Mouse (Mus musculus): ENCODE measurements around the gene Gimap7. TPM values are rescaled to one million over a fixed set of nuclear protein-coding genes. Genes with fewer than 3 reads are reported as not detected.

Gimap7 gene
- polyA plus RNA-seq, 1 experiment from 2014 or later = 0.23 TPM

DNA sequence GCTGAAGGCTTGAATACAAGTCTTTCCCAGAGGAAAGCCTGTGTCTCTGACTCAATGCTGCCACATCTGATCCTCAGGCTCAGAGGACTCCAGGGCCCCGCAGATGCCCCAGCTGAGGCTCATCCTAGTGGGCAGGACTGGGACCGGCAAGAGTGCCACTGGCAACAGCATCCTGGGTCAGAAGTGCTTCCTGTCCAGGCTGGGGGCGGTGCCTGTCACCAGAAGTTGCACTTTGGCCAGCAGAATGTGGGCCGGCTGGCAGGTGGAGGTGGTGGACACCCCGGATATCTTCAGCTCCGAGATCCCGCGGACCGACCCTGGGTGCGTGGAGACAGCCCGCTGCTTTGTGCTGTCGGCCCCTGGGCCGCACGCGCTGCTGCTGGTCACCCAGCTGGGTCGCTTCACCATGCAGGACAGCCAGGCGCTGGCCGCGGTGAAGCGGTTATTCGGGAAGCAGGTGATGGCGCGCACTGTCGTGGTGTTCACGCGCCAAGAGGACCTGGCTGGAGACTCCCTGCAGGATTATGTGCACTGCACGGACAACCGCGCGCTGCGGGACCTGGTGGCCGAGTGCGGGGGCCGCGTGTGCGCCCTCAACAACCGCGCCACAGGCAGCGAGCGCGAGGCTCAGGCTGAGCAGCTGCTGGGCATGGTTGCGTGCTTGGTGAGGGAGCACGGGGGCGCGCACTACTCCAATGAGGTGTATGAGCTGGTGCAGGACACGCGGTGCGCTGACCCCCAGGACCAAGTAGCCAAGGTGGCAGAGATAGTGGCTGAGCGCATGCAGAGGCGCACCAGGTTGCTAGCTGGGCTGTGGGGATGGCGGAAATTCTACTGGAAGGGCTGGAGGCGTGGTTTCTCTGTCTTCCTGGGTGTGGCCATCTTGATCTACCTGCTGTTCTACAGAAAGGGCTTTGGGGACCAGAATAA lies 24.3 kb downstream of the Gimap7 start:
- H3K36me3 ChIP-seq = no peaks in the 10 kb centered on the region
- H3K4me2 ChIP-seq = peak overlapping the region; percentile 70
- 13% methylated on average over 52 of the region's 52 CpGs for WGBS
- H3K4me3 ChIP-seq = peak overlapping the region; percentile 43
- 0 out of 2 replicates have a peak overlapping the region, but pooled peaks have one; percentile 22 for H3K9ac ChIP-seq
- no peak for ATAC-seq (replicated peaks; ENCODE audit: insufficient number of reproducible peaks, insufficient read depth, low FRiP score, low read depth)
- H3K27ac ChIP-seq = no peak overlapping the region
- peaks cover 16% of the 10 kb centered on the region for H3K4me1 ChIP-seq (replicated peaks)
- H3K27me3 ChIP-seq = peaks cover 31% of the 10 kb centered on the region
- H3K9me3 ChIP-seq (replicated peaks) = no peaks in the 10 kb centered on the region

DNA sequence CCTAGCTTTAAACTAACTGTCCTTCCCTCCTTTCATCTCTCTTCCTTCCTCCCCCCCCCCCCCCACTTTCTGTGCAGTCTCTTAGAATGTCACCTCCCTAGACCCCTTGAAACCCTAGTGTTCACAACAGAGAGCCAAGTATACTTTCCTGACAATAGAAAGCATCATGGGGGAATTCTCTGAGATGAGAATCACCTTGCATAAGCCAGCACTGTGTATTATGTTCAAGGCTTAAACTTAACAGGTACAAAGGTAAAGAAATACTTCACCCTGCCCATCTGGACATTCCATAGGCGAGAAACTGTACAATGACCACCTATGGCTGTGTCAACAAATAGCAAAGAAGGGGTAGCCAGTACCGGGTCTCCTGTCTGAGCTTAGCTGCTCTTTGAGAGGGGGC lies 27.1 kb downstream of the Gimap7 start:
- no peak overlapping the region for H3K4me3 ChIP-seq

DNA sequence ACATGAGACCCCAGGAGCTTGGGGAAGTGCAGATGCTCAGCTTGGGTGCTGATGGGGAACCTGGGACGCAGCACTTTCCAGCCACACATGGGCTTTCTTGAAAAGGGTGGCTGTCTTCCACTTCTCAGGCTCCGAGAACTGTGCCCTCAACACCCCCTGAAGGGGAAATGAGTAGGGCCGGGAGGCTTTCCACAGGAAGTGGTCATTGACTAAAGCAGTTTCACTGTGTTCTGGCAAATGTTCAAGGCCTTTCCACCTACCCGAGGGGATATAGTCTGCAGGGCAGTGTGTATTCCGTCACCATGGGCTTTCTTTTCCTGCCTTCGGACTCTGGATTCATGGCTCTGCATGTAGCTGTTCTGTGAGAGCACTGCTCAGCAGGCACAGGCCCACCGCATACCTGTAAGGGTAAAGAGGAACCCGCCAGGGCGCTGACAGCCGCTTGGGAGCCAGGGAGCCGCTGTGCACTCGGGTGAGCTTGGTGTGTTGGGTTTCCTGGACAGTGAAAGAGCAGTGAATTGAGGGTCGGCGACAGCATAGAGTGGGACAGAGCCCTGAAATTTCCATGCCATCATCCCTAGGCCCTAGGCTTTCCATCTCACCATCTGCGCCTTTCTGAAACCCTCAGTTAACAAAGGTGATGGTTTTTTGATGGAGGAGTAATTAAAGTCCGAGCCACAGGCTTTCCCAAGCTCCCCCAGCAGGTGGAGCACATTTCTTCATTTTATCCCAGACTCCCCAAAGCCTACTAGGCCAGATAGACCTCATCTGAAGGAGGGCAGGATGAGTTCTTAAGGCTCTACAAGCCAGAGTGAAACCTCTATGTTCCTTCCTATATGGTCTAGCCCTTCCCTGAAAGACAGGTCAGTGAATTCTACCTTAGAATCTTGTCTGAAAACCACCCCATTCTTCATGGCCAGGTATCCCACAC lies 27.8 kb downstream of the Gimap7 start, which contains the start of gene Gimap5:
Gene Gimap5, plus strand, starts transcription at position 239 of the 931 bp plus-strand sequence.
- 26% methylated on average over 16 of the region's 16 CpGs for WGBS
- H3K36me3 ChIP-seq = no peaks in the 10 kb centered on the region
- H3K4me3 ChIP-seq = peak within 1 kb of the TSS; percentile 34
- H3K4me1 ChIP-seq (replicated peaks) = peaks cover 16% of the 10 kb centered on the region
- H3K9me3 ChIP-seq (replicated peaks) = no peaks in the 10 kb centered on the region
- peak within 1 kb of the TSS; percentile 53 for H3K4me2 ChIP-seq
- peak within 1 kb of the TSS; percentile 82 for H3K27ac ChIP-seq
- peak within 1 kb of the TSS; percentile 40 for H3K9ac ChIP-seq
- peaks cover 29% of the 10 kb centered on the region for H3K27me3 ChIP-seq
- peak; percentile 71 for ATAC-seq (replicated peaks; ENCODE audit: insufficient number of reproducible peaks, insufficient read depth, low FRiP score, low read depth)

More for the DNA sequence above, 27.1 kb downstream of the Gimap7 start:
- H3K9me3 ChIP-seq (replicated peaks) = no peaks in the 10 kb centered on the region
- peaks cover 16% of the 10 kb centered on the region for H3K4me1 ChIP-seq (replicated peaks)
- WGBS = 47% methylated on average over 2 of the region's 2 CpGs
- H3K36me3 ChIP-seq = no peaks in the 10 kb centered on the region
- ATAC-seq (replicated peaks; ENCODE audit: insufficient number of reproducible peaks, insufficient read depth, low FRiP score, low read depth) = no peak
- H3K9ac ChIP-seq = 0 out of 2 replicates have a peak overlapping the region, but pooled peaks have one; percentile 40
- peak overlapping the region; percentile 82 for H3K27ac ChIP-seq
- peak overlapping the region; percentile 53 for H3K4me2 ChIP-seq
- peaks cover 31% of the 10 kb centered on the region for H3K27me3 ChIP-seq

DNA sequence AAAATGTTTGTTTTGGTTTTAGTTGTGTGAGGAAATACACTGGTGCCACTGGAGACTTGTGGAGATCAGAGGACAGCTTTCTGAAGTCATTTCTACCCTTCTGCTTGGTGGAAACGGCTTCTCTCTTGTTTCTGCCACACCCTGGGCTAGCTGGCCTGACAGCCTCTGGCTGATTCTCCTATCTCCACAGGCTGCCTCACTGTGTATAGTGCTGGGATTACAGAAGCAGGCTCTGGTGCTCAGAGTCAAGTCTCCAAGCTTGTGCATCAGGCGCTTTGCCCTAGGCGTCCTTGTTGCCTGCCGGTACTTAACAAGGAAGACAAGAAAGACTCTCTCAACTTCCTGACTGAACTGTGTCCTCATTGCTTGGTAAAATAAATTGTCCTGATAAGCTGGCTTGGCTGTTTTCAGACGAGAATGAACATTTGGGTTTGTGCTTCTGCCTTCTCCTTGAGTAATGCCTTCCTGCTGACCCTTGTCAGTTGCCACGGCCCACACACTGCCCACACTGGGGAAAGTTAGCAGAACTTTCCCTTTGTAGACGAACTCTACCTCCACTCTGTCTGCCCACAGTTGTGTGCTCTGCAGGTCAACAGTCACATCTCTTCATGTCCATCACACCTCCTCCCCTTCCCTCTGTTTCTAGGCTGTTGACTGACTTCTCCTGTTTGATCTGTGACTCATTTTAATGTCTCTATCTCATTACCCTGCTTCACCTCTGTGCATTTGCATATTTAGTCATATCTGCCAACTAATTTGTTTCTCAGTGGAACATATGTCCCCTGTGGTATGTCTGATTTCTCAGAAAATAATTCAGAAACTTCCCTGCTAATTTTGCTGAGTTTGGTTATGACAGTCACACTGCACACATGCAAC lies 28.9 kb downstream of the Gimap7 start:
- Histone ChIP-seq H3K27ac (peak overlapping the region; percentile 82), H3K27me3 (peaks cover 18% of the 10 kb centered on the region), H3K9me3 (replicated peaks) (no peaks in the 10 kb centered on the region), H3K4me2 (peak overlapping the region; percentile 53), H3K4me3 (peak overlapping the region; percentile 34), H3K4me1 (replicated peaks) (peaks cover 12% of the 10 kb centered on the region), H3K9ac (no peak overlapping the region), H3K36me3 (no peaks in the 10 kb centered on the region)
- ATAC-seq (replicated peaks; ENCODE audit: insufficient number of reproducible peaks, insufficient read depth, low FRiP score, low read depth) = no peak
- 36% methylated on average over 7 of the region's 7 CpGs for WGBS

DNA sequence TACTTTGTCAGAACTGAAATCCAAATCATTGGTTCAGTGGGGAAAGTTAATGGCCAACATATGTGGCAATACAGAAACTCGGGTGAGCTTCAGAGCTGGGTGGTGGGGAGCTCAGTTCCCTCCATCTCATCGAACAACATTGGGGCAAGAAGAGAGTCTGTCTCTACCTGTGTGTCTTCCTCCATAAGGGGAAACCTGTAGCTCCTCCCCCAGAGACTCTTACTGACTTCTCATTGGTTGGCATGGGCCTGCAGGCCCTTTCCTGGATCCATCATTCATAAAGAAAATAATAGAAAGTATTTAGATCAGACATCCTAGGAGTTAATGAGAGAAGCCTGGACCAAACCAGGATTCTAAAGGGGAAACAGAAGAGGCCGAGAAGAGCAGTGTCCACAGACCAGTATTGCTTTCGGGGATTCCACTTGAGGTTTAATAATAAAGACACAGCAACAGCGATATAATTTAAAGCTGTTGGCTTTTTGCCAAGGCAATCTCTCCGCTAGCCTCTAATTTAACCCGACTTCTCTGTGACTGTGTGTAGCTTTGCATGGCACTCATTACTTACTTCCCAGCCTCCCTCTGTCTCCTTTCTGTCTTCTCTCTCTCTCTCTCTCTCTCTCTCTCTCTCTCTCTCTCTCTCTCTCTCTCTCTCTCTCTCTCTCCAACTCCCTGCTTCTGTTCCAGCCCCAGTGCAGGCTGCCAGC lies 45.3 kb downstream of the Gimap7 start:
- Histone ChIP-seq H3K9me3 (replicated peaks) (no peaks in the 10 kb centered on the region), H3K36me3 (no peaks in the 10 kb centered on the region), H3K27me3 (no peaks in the 10 kb centered on the region), H3K9ac (no peak overlapping the region), H3K4me2 (no peak overlapping the region), H3K4me3 (no peak overlapping the region), H3K4me1 (replicated peaks) (no peaks in the 10 kb centered on the region), H3K27ac (no peak overlapping the region)
- WGBS = 70% methylated on average over 7 of the region's 7 CpGs
- ATAC-seq (replicated peaks; ENCODE audit: insufficient number of reproducible peaks, insufficient read depth, low FRiP score, low read depth) = no peak

DNA sequence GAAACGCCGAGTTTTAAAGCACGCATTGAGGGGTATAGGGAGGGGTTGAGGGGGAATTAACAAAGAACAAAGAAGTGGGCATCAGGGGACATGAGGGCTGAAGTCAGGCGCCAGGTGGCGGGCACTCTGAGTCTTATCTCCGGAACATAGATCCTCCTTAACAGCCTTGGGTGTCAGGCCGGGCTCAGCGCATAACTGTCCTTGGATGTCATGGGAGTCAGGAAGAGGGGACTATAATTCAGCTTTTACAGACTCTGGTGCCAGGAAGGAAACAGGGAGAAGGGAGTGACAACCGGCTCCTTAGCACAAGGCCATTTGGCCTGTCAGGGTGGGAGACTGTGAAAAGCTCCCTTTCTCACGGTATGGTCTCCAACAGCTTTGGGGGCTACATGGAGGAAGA lies 46.1 kb downstream of the Gimap7 start:
- Histone ChIP-seq H3K9ac (no peak overlapping the region), H3K4me1 (replicated peaks) (no peaks in the 10 kb centered on the region), H3K27ac (no peak overlapping the region), H3K9me3 (replicated peaks) (no peaks in the 10 kb centered on the region), H3K4me3 (no peak overlapping the region), H3K36me3 (no peaks in the 10 kb centered on the region), H3K27me3 (no peaks in the 10 kb centered on the region), H3K4me2 (no peak overlapping the region)
- 88% methylated on average over 10 of the region's 10 CpGs for WGBS
- no peak for ATAC-seq (replicated peaks; ENCODE audit: insufficient number of reproducible peaks, insufficient read depth, low FRiP score, low read depth)

DNA sequence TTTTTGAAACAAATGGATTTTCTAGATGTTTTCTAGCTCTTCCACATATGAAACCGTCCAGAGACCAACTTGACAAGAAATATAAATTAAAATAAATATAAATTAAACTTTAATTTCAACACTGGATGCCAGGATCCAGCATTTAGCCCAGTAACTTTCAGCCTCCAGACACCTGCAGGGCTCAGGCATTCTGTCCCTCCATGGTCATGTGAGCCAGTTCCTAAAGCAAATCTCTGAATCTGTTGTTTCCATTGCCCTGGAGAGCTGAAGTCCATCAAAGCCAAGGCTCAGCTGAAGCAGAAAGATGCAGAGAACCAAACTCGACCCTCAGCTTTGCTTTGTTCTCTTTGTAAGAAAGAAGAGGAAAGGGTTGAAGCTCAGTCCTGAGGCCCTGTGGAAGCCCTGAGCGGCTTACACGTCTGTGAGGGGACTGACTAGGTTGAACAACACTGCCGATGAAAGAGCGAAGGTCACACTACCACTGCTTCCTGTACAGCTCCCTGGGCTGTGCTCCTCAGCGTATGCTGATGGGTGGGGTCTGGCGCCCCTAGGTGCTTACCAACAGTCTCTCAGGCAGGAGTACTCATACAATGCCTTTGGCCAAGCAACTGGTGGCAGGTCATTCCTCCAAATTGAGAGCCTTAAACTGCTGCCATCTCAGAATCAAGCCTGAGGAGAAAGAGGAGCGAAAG lies 49.9 kb downstream of the Gimap7 start:
- Histone ChIP-seq H3K4me1 (replicated peaks) (no peaks in the 10 kb centered on the region), H3K9me3 (replicated peaks) (no peaks in the 10 kb centered on the region), H3K27me3 (no peaks in the 10 kb centered on the region), H3K4me2 (no peak overlapping the region), H3K4me3 (no peak overlapping the region), H3K36me3 (no peaks in the 10 kb centered on the region), H3K9ac (no peak overlapping the region), H3K27ac (no peak overlapping the region)
- 64% methylated on average over 9 of the region's 9 CpGs for WGBS
- no peak for ATAC-seq (replicated peaks; ENCODE audit: insufficient number of reproducible peaks, insufficient read depth, low FRiP score, low read depth)

DNA sequence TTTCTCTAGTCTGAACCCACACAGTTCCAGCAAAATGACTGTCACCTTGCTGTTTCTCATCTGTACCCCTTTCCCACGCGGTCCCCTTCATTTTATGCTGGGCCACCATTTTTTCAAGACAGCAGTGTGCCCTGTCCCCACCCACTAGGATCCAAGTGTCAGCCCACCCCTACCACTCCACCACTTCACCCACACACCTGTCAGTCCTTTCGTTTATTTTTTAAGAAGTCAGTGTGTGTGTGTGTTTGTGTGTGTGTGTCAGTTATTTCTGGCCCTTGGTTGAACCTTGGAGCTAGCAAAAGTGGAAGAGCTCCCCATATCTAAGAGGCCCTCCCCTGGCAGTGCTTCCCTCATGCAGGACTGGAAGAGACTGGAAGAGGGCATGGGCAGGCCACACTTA lies 50.5 kb downstream of the Gimap7 start:
- ATAC-seq (replicated peaks; ENCODE audit: insufficient number of reproducible peaks, insufficient read depth, low FRiP score, low read depth) = no peak
- Histone ChIP-seq H3K27ac (no peak overlapping the region), H3K9me3 (replicated peaks) (no peaks in the 10 kb centered on the region), H3K27me3 (no peaks in the 10 kb centered on the region), H3K4me2 (no peak overlapping the region), H3K4me1 (replicated peaks) (no peaks in the 10 kb centered on the region), H3K4me3 (no peak overlapping the region), H3K9ac (no peak overlapping the region), H3K36me3 (no peaks in the 10 kb centered on the region)
- 72% methylated on average over 3 of the region's 3 CpGs for WGBS

DNA sequence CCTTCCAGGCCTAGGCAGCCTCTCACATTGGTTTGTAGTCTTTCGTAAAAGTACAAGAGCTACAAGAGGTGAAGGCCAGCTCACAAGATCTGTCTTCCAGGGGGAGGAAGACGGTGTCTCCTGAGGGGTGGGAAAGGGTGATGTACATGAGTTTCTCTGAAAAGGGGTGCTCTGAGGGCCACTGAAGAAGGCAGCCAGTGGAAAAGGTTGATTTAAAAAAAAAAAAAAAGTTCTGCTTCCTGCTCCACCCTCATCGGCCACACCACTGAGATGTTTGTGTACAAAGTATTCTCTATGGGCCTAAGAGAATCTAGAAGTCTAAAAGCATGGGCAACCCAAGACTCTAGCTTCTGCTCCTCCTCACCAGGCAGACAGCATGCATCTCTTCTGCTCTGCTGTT lies 52.3 kb downstream of the Gimap7 start, which contains the start of gene Gimap3:
Gene Gimap3, minus strand, starts transcription at position 156 of the 400 bp plus-strand sequence.
- no peaks in the 10 kb centered on the region for H3K36me3 ChIP-seq
- no peak within 1 kb of the TSS for H3K4me2 ChIP-seq
- no peaks in the 10 kb centered on the region for H3K9me3 ChIP-seq (replicated peaks)
- WGBS = 76% methylated on average over 3 of the region's 3 CpGs
- H3K27me3 ChIP-seq = no peaks in the 10 kb centered on the region
- no peak within 1 kb of the TSS for H3K4me3 ChIP-seq
- H3K9ac ChIP-seq = no peak within 1 kb of the TSS
- no peak within 1 kb of the TSS for H3K27ac ChIP-seq
- ATAC-seq (replicated peaks; ENCODE audit: insufficient number of reproducible peaks, insufficient read depth, low FRiP score, low read depth) = no peak
- no peaks in the 10 kb centered on the region for H3K4me1 ChIP-seq (replicated peaks)

DNA sequence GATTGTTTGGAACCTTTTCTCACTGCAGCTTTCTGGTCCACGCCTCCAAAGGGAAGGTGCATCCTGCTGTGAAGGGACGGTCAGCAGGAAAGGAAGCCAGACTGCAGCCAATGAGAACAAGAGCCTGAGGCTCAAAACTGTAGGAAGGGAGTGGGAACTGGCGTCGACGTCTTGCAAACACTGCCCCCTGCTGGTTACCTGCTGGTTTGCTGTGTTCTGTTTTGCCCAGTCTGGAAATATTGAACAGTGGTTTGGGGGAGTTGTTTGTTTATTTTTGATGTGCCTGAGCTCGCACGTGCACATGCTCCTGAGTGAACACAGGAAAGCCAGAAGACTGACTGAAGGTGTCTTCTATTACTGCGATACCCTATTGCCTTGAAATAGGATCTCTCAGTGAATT lies 53.6 kb downstream of the Gimap7 start:
- no peak for ATAC-seq (replicated peaks; ENCODE audit: insufficient number of reproducible peaks, insufficient read depth, low FRiP score, low read depth)
- 5% methylated on average over 8 of the region's 8 CpGs for WGBS

More for the DNA sequence above, 53.6 kb downstream of the Gimap7 start:
- no peaks in the 10 kb centered on the region for H3K4me1 ChIP-seq (replicated peaks)
- no peaks in the 10 kb centered on the region for H3K36me3 ChIP-seq
- H3K4me2 ChIP-seq = no peak overlapping the region
- H3K9ac ChIP-seq = no peak overlapping the region
- no peak overlapping the region for H3K27ac ChIP-seq
- no peaks in the 10 kb centered on the region for H3K9me3 ChIP-seq (replicated peaks)
- no peak overlapping the region for H3K4me3 ChIP-seq
- no peaks in the 10 kb centered on the region for H3K27me3 ChIP-seq
